Mouse (Mus musculus): ENCODE data around the gene D630039A03Rik. TPM values are rescaled to one million over a fixed set of nuclear protein-coding genes. Genes with fewer than 3 reads are reported as not detected.

Gene D630039A03Rik
- 0.42 and 0.52 TPM in 2 replicates for polyA plus RNA-seq (2015; fragmentation: Nextera tagmentation; extraction: Ambion mirVana)

GRCm38 (mm10) chr4:57916201-57916661, at the start of gene D630039A03Rik:
Gene D630039A03Rik (minus strand): TSS chr4:57916297.

DNA sequence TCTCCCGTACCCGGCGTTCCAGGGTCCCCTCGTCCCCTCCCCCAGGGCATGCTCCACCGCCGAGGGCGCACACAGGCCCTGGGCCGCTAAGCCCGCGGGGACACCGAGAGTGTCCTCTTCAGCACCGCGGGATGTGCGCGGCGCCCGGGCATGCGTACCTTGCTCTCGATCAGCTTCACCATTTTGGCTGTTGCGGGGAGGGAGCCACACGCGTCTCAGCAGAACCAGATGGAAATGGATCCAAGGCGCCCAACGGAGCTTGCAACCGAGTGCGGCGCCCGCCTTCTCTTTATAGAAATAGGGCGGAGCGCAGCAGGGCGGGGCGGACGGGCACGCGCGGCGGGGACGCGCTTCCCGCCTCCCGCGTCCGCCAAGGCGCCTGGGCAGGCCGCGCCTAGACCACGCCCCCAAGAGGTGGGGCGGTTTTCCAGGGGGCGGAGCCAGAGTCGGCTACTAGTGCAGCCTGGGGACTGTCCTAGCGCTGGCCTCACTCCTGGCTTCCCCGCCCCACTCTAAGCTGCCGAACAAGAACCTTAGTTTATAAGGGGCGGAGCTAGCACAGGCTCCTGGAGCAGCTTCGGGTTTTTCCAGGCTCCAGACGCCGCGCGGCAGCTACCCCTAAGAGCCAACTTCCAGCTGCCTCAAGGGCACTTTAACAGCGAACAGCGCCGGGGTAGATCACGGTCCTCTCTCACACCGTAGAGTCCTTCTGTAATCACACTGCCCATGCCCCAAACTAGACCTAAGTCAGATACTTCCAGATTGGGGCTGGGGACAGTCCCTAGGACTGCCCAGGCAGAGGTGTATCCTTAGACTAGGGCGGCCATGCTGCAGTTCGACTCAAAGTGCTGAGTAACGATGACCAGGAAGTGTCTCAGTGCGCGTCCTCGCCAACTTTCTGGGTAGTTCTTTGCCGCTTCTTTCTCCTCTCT, 40.2 kb upstream of the D630039A03Rik start, which contains the start of gene Txn1:
Gene Txn1 (minus strand): TSS at position 383 of the 932 bp plus-strand sequence.

Other genes with a start within 250 kb of the D630039A03Rik start
- 32.9 and 43.6 TPM in 2 replicates for gene Akap2, start 198.6 kb downstream of the D630039A03Rik start, polyA plus RNA-seq (2015; fragmentation: Nextera tagmentation; extraction: Ambion mirVana)
- 414 TPM in 2 replicates for gene Txn1, start 40.1 kb upstream of the D630039A03Rik start, polyA plus RNA-seq (2015; fragmentation: Nextera tagmentation; extraction: Ambion mirVana)
- gene Txndc8, start 92.8 kb upstream of the D630039A03Rik start, polyA plus RNA-seq (2015; fragmentation: Nextera tagmentation; extraction: Ambion mirVana), result not detected in 2 replicates

Data from urinary bladder, postnatal 0 days (tissue).